Mouse (Mus musculus): ENCODE data around the gene Crabp1. TPM values are rescaled to one million over a fixed set of nuclear protein-coding genes. Genes with fewer than 3 reads are reported as not detected.

The Crabp1 gene
- total and polyA plus RNA-seq, 3 experiments, result not detected

GRCm38 (mm10) chr9:54732122-54732521 is 32.4 kb upstream of the Crabp1 start:
- H3K4me3 ChIP-seq (ENCODE audit: low read depth, low read length), result no peak overlapping the region
- peaks cover 31% of the 10 kb centered on the region for H3K4me1 ChIP-seq (ENCODE audit: insufficient read depth, low read depth, low read length)
- no peak for DNase-seq (ENCODE audit: low spot score)
- no peaks in the 10 kb centered on the region for H3K27me3 ChIP-seq (ENCODE audit: insufficient read depth, low read length)
- TF ChIP-seq GATA1 (IDR thresholded peaks at IDR 0.05; ENCODE audit: borderline replicate concordance, low read length), result no peak
- peak; percentile 60; the same call in 1 of the 2 replicates for TF ChIP-seq CTCF (IDR thresholded peaks at IDR 0.05; ENCODE audit: low read depth, low read length)
- H3K9me3 ChIP-seq (replicated peaks), result no peaks in the 10 kb centered on the region
- H3K36me3 ChIP-seq (replicated peaks), result peaks cover 45% of the 10 kb centered on the region
- ATAC-seq (ENCODE audit: extremely low read depth, insufficient number of reproducible peaks, low FRiP score, poor library complexity, severe bottlenecking), result no peak

- no peak for TF ChIP-seq POLR2AphosphoS5 (IDR thresholded peaks at IDR 0.05; ENCODE audit: insufficient replicate concordance, low read depth, low read length)
- Histone ChIP-seq H3K9me3 (replicated peaks) (no peaks in the 10 kb centered on the region), H3K36me3 (replicated peaks) (peaks cover 26% of the 10 kb centered on the region), H3K27me3 (ENCODE audit: insufficient read depth, low read length) (peaks cover 5% of the 10 kb centered on the region), H3K4me3 (ENCODE audit: low read depth, low read length) (peak within 1 kb of the TSS; percentile 77), H3K4me1 (ENCODE audit: insufficient read depth, low read depth, low read length) (peaks cover 31% of the 10 kb centered on the region)
- DNase-seq (ENCODE audit: low spot score) (peak; percentile 86), ATAC-seq (ENCODE audit: extremely low read depth, insufficient number of reproducible peaks, low FRiP score, poor library complexity, severe bottlenecking) (peak; percentile 88)
Measured at GRCm38 (mm10) chr9:54733921-54734638, 30.5 kb upstream of the Crabp1 start, which contains the start of gene Wdr61. Wdr61 (minus strand) TSS chr9:54734519.

GRCm38 (mm10) chr9:54734639-54735252 is 29.8 kb upstream of the Crabp1 start:
- TF ChIP-seq GATA2 (IDR thresholded peaks at IDR 0.05; ENCODE audit: borderline replicate concordance, low read depth, low read length) (no peak), TAL1 (conservative IDR thresholded peaks at IDR 0.05; ENCODE audit: low read depth, low read length) (no peak), CTCF (IDR thresholded peaks at IDR 0.05; ENCODE audit: low read depth, low read length) (no peak), GATA1 (IDR thresholded peaks at IDR 0.05; ENCODE audit: borderline replicate concordance, low read length) (no peak), POLR2AphosphoS5 (IDR thresholded peaks at IDR 0.05; ENCODE audit: insufficient replicate concordance, low read depth, low read length) (no peak)
- H3K9me3 ChIP-seq (replicated peaks), result no peaks in the 10 kb centered on the region
- H3K4me1 ChIP-seq (ENCODE audit: insufficient read depth, low read depth, low read length), result peaks cover 31% of the 10 kb centered on the region
- no peak for ATAC-seq (ENCODE audit: extremely low read depth, insufficient number of reproducible peaks, low FRiP score, poor library complexity, severe bottlenecking)
- no peak for DNase-seq (ENCODE audit: low spot score)
- H3K36me3 ChIP-seq (replicated peaks), result peaks cover 19% of the 10 kb centered on the region
- peaks cover 8% of the 10 kb centered on the region for H3K27me3 ChIP-seq (ENCODE audit: insufficient read depth, low read length)
- H3K4me3 ChIP-seq (ENCODE audit: low read depth, low read length), result peak overlapping the region; percentile 77

DNA sequence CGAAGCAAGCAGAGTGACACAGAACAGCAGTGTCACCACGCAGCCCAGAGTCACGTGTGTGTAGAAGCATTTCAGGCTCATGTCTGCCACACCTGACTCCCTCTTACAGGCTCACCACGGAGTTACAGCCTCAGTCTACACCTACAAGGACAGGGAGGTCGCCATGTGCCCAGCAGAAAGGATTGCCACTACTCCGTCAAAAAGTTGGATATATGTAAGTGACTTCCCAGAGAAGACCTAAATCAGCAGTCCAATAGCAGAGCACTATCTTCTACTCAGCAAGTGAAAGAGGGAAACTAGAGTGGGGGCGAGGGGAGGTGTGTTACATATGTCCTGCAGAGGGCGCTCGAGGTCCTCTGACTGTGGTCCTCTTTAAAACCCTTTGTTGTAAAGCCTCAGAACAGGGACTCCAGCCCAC is 28.3 kb upstream of the Crabp1 start:
- no peaks in the 10 kb centered on the region for H3K9me3 ChIP-seq (replicated peaks)
- H3K27me3 ChIP-seq (ENCODE audit: insufficient read depth, low read length), result peaks cover 12% of the 10 kb centered on the region
- H3K4me1 ChIP-seq (ENCODE audit: insufficient read depth, low read depth, low read length), result peaks cover 30% of the 10 kb centered on the region
- peaks cover 6% of the 10 kb centered on the region for H3K36me3 ChIP-seq (replicated peaks)
- peak overlapping the region; percentile 56; the same call in 1 of the 2 replicates for H3K4me3 ChIP-seq (ENCODE audit: low read depth, low read length)
- peak; percentile 29 for DNase-seq (ENCODE audit: low spot score)
- ATAC-seq (ENCODE audit: extremely low read depth, insufficient number of reproducible peaks, low FRiP score, poor library complexity, severe bottlenecking), result no peak
- TF ChIP-seq TAL1 (conservative IDR thresholded peaks at IDR 0.05; ENCODE audit: low read depth, low read length), result no peak
- TF ChIP-seq GATA1 (IDR thresholded peaks at IDR 0.05; ENCODE audit: borderline replicate concordance, low read length), result no peak
- peak; percentile 53 for TF ChIP-seq CTCF (IDR thresholded peaks at IDR 0.05; ENCODE audit: low read depth, low read length)
- TF ChIP-seq POLR2AphosphoS5 (IDR thresholded peaks at IDR 0.05; ENCODE audit: insufficient replicate concordance, low read depth, low read length), result no peak
- TF ChIP-seq GATA2 (IDR thresholded peaks at IDR 0.05; ENCODE audit: borderline replicate concordance, low read depth, low read length), result no peak

DNA sequence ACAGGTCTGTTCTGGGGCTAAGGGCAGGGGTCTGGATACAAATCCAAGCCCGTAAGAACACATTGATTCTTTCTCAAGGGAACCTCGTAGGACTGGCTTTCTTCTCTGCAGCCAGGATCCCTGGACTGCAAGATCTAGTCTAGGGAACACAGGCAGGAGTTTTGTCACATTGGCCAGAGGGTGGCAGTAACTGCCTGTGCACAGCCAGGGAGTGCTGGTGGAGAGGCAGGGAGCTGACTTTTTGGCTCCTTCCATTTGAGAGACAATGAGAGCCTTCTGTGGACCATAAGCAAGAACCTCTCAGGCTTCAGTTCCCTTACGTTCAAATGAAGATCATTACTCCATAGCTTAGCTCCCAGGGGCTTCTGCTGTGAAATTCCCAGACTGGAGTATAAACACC is 26.2 kb upstream of the Crabp1 start:
- Histone ChIP-seq H3K9me3 (replicated peaks) (no peaks in the 10 kb centered on the region), H3K36me3 (replicated peaks) (no peaks in the 10 kb centered on the region), H3K27me3 (ENCODE audit: insufficient read depth, low read length) (peaks cover 20% of the 10 kb centered on the region), H3K4me1 (ENCODE audit: insufficient read depth, low read depth, low read length) (peaks cover 16% of the 10 kb centered on the region), H3K4me3 (ENCODE audit: low read depth, low read length) (no peak overlapping the region)
- TF ChIP-seq CTCF (IDR thresholded peaks at IDR 0.05; ENCODE audit: low read depth, low read length) (no peak), TAL1 (conservative IDR thresholded peaks at IDR 0.05; ENCODE audit: low read depth, low read length) (no peak), POLR2AphosphoS5 (IDR thresholded peaks at IDR 0.05; ENCODE audit: insufficient replicate concordance, low read depth, low read length) (no peak), GATA2 (IDR thresholded peaks at IDR 0.05; ENCODE audit: borderline replicate concordance, low read depth, low read length) (no peak), GATA1 (IDR thresholded peaks at IDR 0.05; ENCODE audit: borderline replicate concordance, low read length) (no peak)
- no peak for ATAC-seq (ENCODE audit: extremely low read depth, insufficient number of reproducible peaks, low FRiP score, poor library complexity, severe bottlenecking)
- DNase-seq (ENCODE audit: low spot score), result no peak

DNA sequence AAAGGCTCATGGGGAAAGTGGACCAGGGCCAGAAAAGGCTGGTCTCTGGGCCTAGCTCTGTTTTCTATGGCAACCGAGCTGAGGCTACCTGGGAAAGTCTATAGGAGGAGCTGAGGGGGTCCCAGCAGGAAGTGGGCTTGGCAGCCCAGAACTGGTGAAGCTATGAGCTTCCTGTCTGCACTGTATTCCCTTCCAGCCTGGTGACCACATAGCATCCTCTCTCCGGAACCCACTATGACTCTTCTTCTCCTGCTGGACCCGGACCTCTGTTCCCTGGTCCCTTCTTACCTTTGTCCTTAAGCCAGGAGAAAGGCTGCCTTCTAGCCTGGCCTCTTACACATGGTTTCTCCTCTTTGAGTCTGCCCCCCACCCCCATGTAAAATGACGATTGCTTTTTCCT is 20.7 kb upstream of the Crabp1 start:
- ATAC-seq (ENCODE audit: extremely low read depth, insufficient number of reproducible peaks, low FRiP score, poor library complexity, severe bottlenecking) (no peak), DNase-seq (ENCODE audit: low spot score) (no peak)
- Histone ChIP-seq H3K9me3 (replicated peaks) (no peaks in the 10 kb centered on the region), H3K4me1 (ENCODE audit: insufficient read depth, low read depth, low read length) (no peaks in the 10 kb centered on the region), H3K4me3 (ENCODE audit: low read depth, low read length) (no peak overlapping the region), H3K36me3 (replicated peaks) (no peaks in the 10 kb centered on the region), H3K27me3 (ENCODE audit: insufficient read depth, low read length) (peaks cover 22% of the 10 kb centered on the region)
- TF ChIP-seq TAL1 (conservative IDR thresholded peaks at IDR 0.05; ENCODE audit: low read depth, low read length), result no peak
- no peak for TF ChIP-seq POLR2AphosphoS5 (IDR thresholded peaks at IDR 0.05; ENCODE audit: insufficient replicate concordance, low read depth, low read length)
- TF ChIP-seq GATA2 (IDR thresholded peaks at IDR 0.05; ENCODE audit: borderline replicate concordance, low read depth, low read length), result no peak
- TF ChIP-seq GATA1 (IDR thresholded peaks at IDR 0.05; ENCODE audit: borderline replicate concordance, low read length), result no peak
- no peak for TF ChIP-seq CTCF (IDR thresholded peaks at IDR 0.05; ENCODE audit: low read depth, low read length)

Data from G1E (cell line).